Mouse (Mus musculus): ENCODE results near the gene Chchd4.

DNA sequence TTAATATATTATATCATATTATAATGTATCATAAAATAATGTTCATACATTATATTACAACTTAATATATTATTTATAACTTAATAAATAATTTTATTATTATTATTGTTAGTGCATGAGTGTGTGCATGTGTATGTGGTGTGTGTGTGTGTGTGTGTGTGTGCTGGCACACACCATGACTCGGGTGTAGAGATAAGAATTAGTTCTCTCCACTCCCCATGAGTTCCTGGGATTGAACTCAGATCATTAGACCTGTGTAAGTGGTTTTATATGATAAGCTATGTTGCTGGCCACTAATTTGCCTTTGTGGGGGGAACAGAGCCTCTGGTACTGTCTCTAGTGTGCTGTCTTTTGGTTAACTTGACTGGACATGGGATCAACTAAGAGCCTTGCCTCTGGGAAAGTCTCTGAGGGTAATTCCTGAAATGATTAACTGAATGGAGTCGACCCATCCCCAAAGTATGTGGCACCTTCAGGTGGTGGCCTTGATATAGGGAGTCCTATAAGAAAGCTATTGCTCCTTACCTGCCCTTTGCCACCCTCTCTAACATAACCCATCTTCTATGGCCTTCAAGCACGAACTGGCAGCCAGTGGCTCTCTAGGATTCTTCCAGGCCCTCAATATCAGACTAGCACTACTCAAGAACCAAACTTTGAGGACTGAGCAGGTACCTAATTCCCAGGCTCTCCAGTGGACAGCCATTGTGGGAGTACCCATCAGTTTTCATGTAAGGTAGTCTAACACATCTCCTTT lies 23.7 kb downstream of the Chchd4 start:
- TF ChIP-seq CTCF (conservative IDR thresholded peaks at IDR 0.05; ENCODE audit: insufficient read depth, insufficient read length, low read depth, low read length) (no peak), POLR2A (IDR thresholded peaks at IDR 0.05; ENCODE audit: low read depth, low read length) (no peak)
